Mouse (Mus musculus): ENCODE results near the gene Bbx.

DNA sequence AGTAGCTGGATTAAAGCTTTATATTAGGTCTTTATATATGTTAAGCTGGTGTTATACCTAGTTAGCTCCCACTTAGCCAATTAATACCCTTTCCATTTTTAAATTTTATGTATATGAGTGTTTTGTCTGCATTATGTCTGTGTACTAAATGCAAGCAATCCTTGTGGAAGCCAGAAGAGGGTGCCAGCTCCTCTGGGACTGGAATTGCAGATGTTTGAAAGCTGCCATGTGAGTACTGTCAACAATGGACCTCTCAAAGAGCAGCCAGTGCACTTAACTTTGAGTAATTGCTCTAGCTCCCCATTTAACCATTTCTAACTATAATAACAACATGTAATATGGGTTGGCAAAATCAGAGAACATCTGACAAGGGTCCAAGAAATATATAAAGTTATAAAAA lies 215.1 kb downstream of the Bbx start:
- TF ChIP-seq CTCF (IDR thresholded peaks at IDR 0.05; ENCODE audit: low read depth, low read length) (no peak), POLR2AphosphoS5 (IDR thresholded peaks at IDR 0.05; ENCODE audit: insufficient replicate concordance, low read depth, low read length) (no peak), GATA1 (IDR thresholded peaks at IDR 0.05; ENCODE audit: borderline replicate concordance, low read length) (no peak), TAL1 (conservative IDR thresholded peaks at IDR 0.05; ENCODE audit: low read depth, low read length) (no peak), GATA2 (IDR thresholded peaks at IDR 0.05; ENCODE audit: borderline replicate concordance, low read depth, low read length) (no peak)
